Mouse (Mus musculus) ES-E14 (cell line): Measurements from ENCODE around the gene Cpsf6.

Source experiments
- CHD2 ChIP-seq: IDR thresholded peaks from 2 replicates; pipeline ENCODE4 v1.6.1; 2014; ENCODE audit warnings: mild to moderate bottlenecking, low read depth, low read length, inconsistent platforms
- ZNF384 ChIP-seq: IDR thresholded peaks from 2 replicates; pipeline ENCODE4 v1.6.1; 2012; ENCODE audit warnings: low read depth, low read length, inconsistent platforms

DNA sequence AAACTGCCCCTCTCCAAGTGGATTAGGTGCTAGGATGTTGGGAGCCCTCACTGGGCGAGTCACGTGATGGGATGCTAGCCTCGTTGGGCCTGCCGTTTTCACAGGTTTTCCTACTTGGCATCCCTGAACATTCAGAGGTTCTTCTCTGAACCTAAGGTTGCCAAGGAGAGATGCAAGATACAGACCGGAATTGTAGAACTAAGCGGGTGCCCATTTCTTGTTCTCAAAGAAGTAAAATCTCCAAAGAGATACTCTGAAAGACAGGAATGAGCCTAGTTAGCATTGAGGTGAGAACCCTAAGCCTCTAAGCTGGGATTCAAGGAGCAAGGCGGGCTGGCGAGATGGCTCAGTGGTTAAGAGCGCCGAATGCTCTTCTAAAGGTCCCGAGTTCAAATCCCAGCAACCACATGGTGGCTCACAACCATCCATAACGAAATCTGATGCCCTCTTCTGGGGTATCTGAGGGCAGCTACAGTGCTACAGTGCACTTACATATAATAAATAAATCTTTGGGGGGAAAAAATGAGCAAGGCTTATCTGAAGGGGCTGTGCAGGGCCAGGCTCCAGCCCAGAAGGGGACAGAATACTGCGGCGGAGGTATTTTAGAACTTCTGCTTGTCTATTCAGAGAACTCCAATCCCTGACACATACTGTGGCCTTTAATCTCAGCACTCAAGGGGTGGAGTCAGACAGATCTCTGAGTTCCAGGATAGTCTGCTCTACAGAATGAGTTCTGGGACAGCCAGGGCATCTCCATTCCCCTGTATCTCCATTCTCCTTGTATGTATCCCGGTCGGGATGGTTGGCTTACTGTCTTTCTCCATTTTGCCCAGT lies 37.0 kb upstream of the Cpsf6 start:
- no peak for TF ChIP-seq CHD2
- TF ChIP-seq ZNF384 = no peak
